Mouse (Mus musculus): ENCODE data around the gene Pecr.

- TF ChIP-seq CTCF (IDR thresholded peaks at IDR 0.05; ENCODE audit: low read depth) = no peak
- no peak for TF ChIP-seq EP300 (IDR thresholded peaks at IDR 0.05; ENCODE audit: low read depth)
Measured at GRCm38 (mm10) chr1:72238016-72238580, 46.0 kb downstream of the Pecr start.

Data from liver, postnatal 0 days (tissue).